ENCODE assay signal across 19 mouse cellular contexts in the genomic region with DNA sequence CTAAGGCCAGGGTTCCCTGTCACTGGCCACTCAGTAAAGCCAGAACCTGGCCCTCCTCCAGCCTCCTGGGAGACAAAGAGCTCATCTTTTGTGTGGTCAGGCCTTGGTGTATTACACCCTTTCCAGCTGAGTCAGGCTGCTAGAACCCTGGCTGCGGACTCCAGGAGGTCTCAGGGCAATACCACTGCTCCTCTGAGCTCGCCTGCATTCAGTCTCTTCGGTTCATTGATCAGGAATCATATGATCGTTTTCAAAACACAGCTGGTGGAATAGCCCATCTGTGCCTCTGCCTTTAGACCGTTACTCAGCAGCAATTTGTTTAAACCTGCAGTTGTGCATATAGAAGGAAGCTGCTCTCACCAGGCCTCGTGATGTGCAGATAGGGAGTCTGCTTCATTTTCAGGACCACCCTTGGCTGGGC. TPM values are rescaled to one million over a fixed set of nuclear protein-coding genes. Genes with fewer than 3 reads are reported as not detected.
DNase-seq lines count a peak whose midpoint lies in the region; ATAC-seq and TF ChIP-seq lines count a peak whose summit lies in the region.
"Had no signal": no experiment of that assay in that cellular context is flagged by ENCODE, and none has a peak within 500 bp of the region (broad histone marks: within the 10 kb centered on the region; RNA-seq: fewer than 3 reads in every experiment).

No protein-coding gene starts in this region.

- ATAC-seq in hindbrain, embryonic 14.5 days (ENCODE audit: low FRiP score) = no peak
- ATAC-seq in neural tube, embryonic 13.5 days (ENCODE audit: low read depth) = no peak
- ATAC-seq in neural tube, embryonic 15.5 days (ENCODE audit: low FRiP score) = no peak
- no peak for ATAC-seq in kidney, postnatal 0 days (replicated peaks; ENCODE audit: low FRiP score, low read depth)

- DNase-seq in hindbrain, embryonic 10.5 days (ENCODE audit: low spot score) = no peak
- no peak for DNase-seq in hindbrain, embryonic 14.5 days (ENCODE audit: low spot score)
- peak; percentile 94 for DNase-seq in CH12.LX (ENCODE audit: extremely low read depth)
- DNase-seq in kidney, postnatal 0 days (ENCODE audit: low spot score) = peak; percentile 14
- DNase-seq in right cerebral cortex, adult 18-20 months = no peak
- DNase-seq in gastrocnemius, postnatal 25 days = no peak
- DNase-seq: cerebellum, postnatal 14 days; embryo, embryonic 11 days; gastrocnemius, postnatal 14 days; heart, postnatal 14 days; liver; lung, adult 2 months; lung, postnatal 4 days had no signal

- dilution Hi-C loops in CH12.LX (cut with MboI; ENCODE audit: extremely low pct_ligation_motif_present, extremely low pct_unique_long_range_greater_than_20kb, low sequenced_read_pairs) = no loop called here

- TF ChIP-seq EP300 in CH12.LX (IDR thresholded peaks at IDR 0.05; ENCODE audit: low read length) = peak; percentile 90

- in situ Hi-C loops in CH12.LX (cut with MboI; ENCODE audit: low pct_ligation_motif_present, low pct_unique_long_range_greater_than_20kb, low sequenced_read_pairs) = no loop called here

- H3K4me2 ChIP-seq in hindbrain, embryonic 14.5 days (replicated peaks) = no peak overlapping the region
- H3K4me2 ChIP-seq in neural tube, embryonic 13.5 days = no peak overlapping the region
- H3K4me2 ChIP-seq in neural tube, embryonic 15.5 days = no peak overlapping the region
- H3K4me2 ChIP-seq in CH12.LX (ENCODE audit: insufficient read depth, low read depth, poor library complexity, severe bottlenecking) = peak overlapping the region; percentile 41
- H3K4me2 ChIP-seq in kidney, postnatal 0 days (ENCODE audit: low read length) = no peak overlapping the region
- H3K4me2 ChIP-seq: embryonic facial prominence, embryonic 15.5 days; midbrain, embryonic 11.5 days had no signal

- H3K27me3 ChIP-seq in hindbrain, embryonic 10.5 days (ENCODE audit: insufficient read depth, poor library complexity, severe bottlenecking) = no peaks in the 10 kb centered on the region
- no peaks in the 10 kb centered on the region for H3K27me3 ChIP-seq in hindbrain, embryonic 14.5 days (ENCODE audit: control insufficient read depth, insufficient read depth, low read length)
- no peaks in the 10 kb centered on the region for H3K27me3 ChIP-seq in neural tube, embryonic 13.5 days
- H3K27me3 ChIP-seq in neural tube, embryonic 15.5 days (replicated peaks) = no peaks in the 10 kb centered on the region
- peaks cover 14% of the 10 kb centered on the region for H3K27me3 ChIP-seq in CH12.LX (replicated peaks)
- no peaks in the 10 kb centered on the region for H3K27me3 ChIP-seq in kidney, postnatal 0 days (ENCODE audit: insufficient read depth, low read length)
- H3K27me3 ChIP-seq: embryonic facial prominence, embryonic 15.5 days had no signal

- TF ChIP-seq POLR2A in CH12.LX (IDR thresholded peaks at IDR 0.05; ENCODE audit: low read depth, low read length) = peak; percentile 25; the same call in 1 of the 2 replicates

- TF ChIP-seq RAD21 in CH12.LX (IDR thresholded peaks at IDR 0.05; ENCODE audit: low read depth, low read length) = peak; percentile 12

- H3K9me3 ChIP-seq in hindbrain, embryonic 10.5 days = no peaks in the 10 kb centered on the region
- H3K9me3 ChIP-seq in hindbrain, embryonic 14.5 days (ENCODE audit: control insufficient read depth, low read length) = no peaks in the 10 kb centered on the region
- H3K9me3 ChIP-seq in neural tube, embryonic 13.5 days = no peaks in the 10 kb centered on the region
- H3K9me3 ChIP-seq in neural tube, embryonic 15.5 days (replicated peaks) = no peaks in the 10 kb centered on the region
- H3K9me3 ChIP-seq in CH12.LX (replicated peaks; ENCODE audit: low read length) = peaks cover 14% of the 10 kb centered on the region
- no peaks in the 10 kb centered on the region for H3K9me3 ChIP-seq in kidney, postnatal 0 days (replicated peaks; ENCODE audit: low read length)
- H3K9me3 ChIP-seq: embryonic facial prominence, embryonic 15.5 days; forebrain, embryonic 10.5 days; heart, embryonic 10.5 days had no signal

- peak overlapping the region; percentile 2; the same call in 1 of the 2 replicates for H3K27ac ChIP-seq in hindbrain, embryonic 10.5 days
- no peak overlapping the region for H3K27ac ChIP-seq in hindbrain, embryonic 14.5 days
- H3K27ac ChIP-seq in neural tube, embryonic 13.5 days (replicated peaks) = peak overlapping the region; percentile 28; the same call in 1 of the 2 replicates
- H3K27ac ChIP-seq in neural tube, embryonic 15.5 days (replicated peaks) = no peak overlapping the region
- H3K27ac ChIP-seq in CH12.LX (ENCODE audit: insufficient read depth, low read depth) = peak overlapping the region; percentile 95
- no peak overlapping the region for H3K27ac ChIP-seq in kidney, postnatal 0 days
- H3K27ac ChIP-seq: embryonic facial prominence, embryonic 15.5 days; forebrain, embryonic 10.5 days; heart, embryonic 10.5 days had no signal

- H3K4me3 ChIP-seq in hindbrain, embryonic 10.5 days = no peak overlapping the region
- H3K4me3 ChIP-seq in hindbrain, embryonic 14.5 days (replicated peaks; ENCODE audit: low read length) = no peak overlapping the region
- no peak overlapping the region for H3K4me3 ChIP-seq in neural tube, embryonic 13.5 days
- no peak overlapping the region for H3K4me3 ChIP-seq in neural tube, embryonic 15.5 days (replicated peaks)
- no peak overlapping the region for H3K4me3 ChIP-seq in CH12.LX (replicated peaks in 1 of 3; ENCODE audit: low read depth in 2 of 3, low read length in 2 of 3, poor library complexity in 1 of 3)
- no peak overlapping the region for H3K4me3 ChIP-seq in kidney, postnatal 0 days (replicated peaks; ENCODE audit: low read depth, low read length)
- H3K4me3 ChIP-seq: embryonic facial prominence, embryonic 15.5 days; forebrain, embryonic 10.5 days; heart, embryonic 10.5 days had no signal

- no peaks in the 10 kb centered on the region for H3K79me2 ChIP-seq in CH12.LX (replicated peaks; ENCODE audit: control insufficient read depth, extremely low read depth, insufficient read depth, poor library complexity, severe bottlenecking)

- TF ChIP-seq CTCF in CH12.LX (conservative IDR thresholded peaks at IDR 0.05 in 1 of 2, IDR thresholded peaks at IDR 0.05 in 1 of 2; ENCODE audit: low read depth in 2 of 2, low read length in 2 of 2) = no peak
- no peak for TF ChIP-seq CTCF in kidney, postnatal 0 days (IDR thresholded peaks at IDR 0.05; ENCODE audit: low read depth)

- no peak overlapping the region for H3K9ac ChIP-seq in hindbrain, embryonic 14.5 days
- no peak overlapping the region for H3K9ac ChIP-seq in neural tube, embryonic 13.5 days
- no peak overlapping the region for H3K9ac ChIP-seq in neural tube, embryonic 15.5 days (replicated peaks)
- H3K9ac ChIP-seq in CH12.LX (ENCODE audit: insufficient read depth, low read depth) = peak overlapping the region; percentile 5
- H3K9ac ChIP-seq in kidney, postnatal 0 days (ENCODE audit: low read depth, low read length) = no peak overlapping the region
- H3K9ac ChIP-seq: embryonic facial prominence, embryonic 15.5 days had no signal

- H3K36me3 ChIP-seq in hindbrain, embryonic 10.5 days = no peaks in the 10 kb centered on the region
- H3K36me3 ChIP-seq in hindbrain, embryonic 14.5 days (replicated peaks; ENCODE audit: control insufficient read depth, insufficient read depth) = no peaks in the 10 kb centered on the region
- H3K36me3 ChIP-seq in neural tube, embryonic 13.5 days = no peaks in the 10 kb centered on the region
- H3K36me3 ChIP-seq in neural tube, embryonic 15.5 days = no peaks in the 10 kb centered on the region
- no peaks in the 10 kb centered on the region for H3K36me3 ChIP-seq in CH12.LX (replicated peaks in 1 of 2; ENCODE audit: control insufficient read depth in 1 of 2, insufficient read depth in 1 of 2, low read length in 1 of 2)
- no peaks in the 10 kb centered on the region for H3K36me3 ChIP-seq in kidney, postnatal 0 days (ENCODE audit: insufficient read depth, low read length)
- H3K36me3 ChIP-seq: embryonic facial prominence, embryonic 15.5 days; forebrain, embryonic 10.5 days; heart, embryonic 10.5 days had no signal

- 65% methylated on average over 6 of the region's 6 CpGs for WGBS in hindbrain, embryonic 10.5 days
- 52% methylated on average over 6 of the region's 6 CpGs for WGBS in hindbrain, embryonic 14.5 days
- whole genome bisulfite sequencing in neural tube, embryonic 13.5 days = 45% methylated on average over 6 of the region's 6 CpGs
- WGBS in neural tube, embryonic 15.5 days = 47% methylated on average over 6 of the region's 6 CpGs
- 53% methylated on average over 6 of the region's 6 CpGs for WGBS in kidney, postnatal 0 days

- H3K4me1 ChIP-seq in hindbrain, embryonic 10.5 days (replicated peaks) = 0 out of 2 replicates have a peak, but pooled peaks cover 3% of the 10 kb centered on the region
- no peaks in the 10 kb centered on the region; the same call in 1 of the 2 replicates for H3K4me1 ChIP-seq in hindbrain, embryonic 14.5 days (replicated peaks; ENCODE audit: control insufficient read depth, insufficient read depth, low read length)
- H3K4me1 ChIP-seq in neural tube, embryonic 13.5 days (replicated peaks) = 0 out of 2 replicates have a peak, but pooled peaks cover 4% of the 10 kb centered on the region
- H3K4me1 ChIP-seq in neural tube, embryonic 15.5 days = peaks cover 3% of the 10 kb centered on the region; the same call in 1 of the 2 replicates
- peaks cover 59 to 75% of the 10 kb centered on the region in 2 experiments for H3K4me1 ChIP-seq in CH12.LX (ENCODE audit: control insufficient read depth in 1 of 2, insufficient read depth in 2 of 2)
- H3K4me1 ChIP-seq in kidney, postnatal 0 days (replicated peaks; ENCODE audit: insufficient read depth, low read length) = no peaks in the 10 kb centered on the region
- H3K4me1 ChIP-seq: forebrain, embryonic 10.5 days had no signal

TF ChIP-seq in CH12.LX, 34 proteins besides CTCF, POLR2A, EP300 and RAD21 (continues in another document):
- TF ChIP-seq MXI1 (IDR thresholded peaks at IDR 0.05; ENCODE audit: low read depth, low read length) = 0 out of 2 replicates have a peak, but pooled peaks have one; percentile 65
- peak; percentile 15; the same call in 1 of the 2 replicates for TF ChIP-seq CHD2 (IDR thresholded peaks at IDR 0.05; ENCODE audit: low read length)
- 0 out of 2 replicates have a peak, but pooled peaks have one; percentile 7 for TF ChIP-seq SMC3 (IDR thresholded peaks at IDR 0.05; ENCODE audit: low read depth, low read length)
- 0 out of 2 replicates have a peak, but pooled peaks have one; percentile 45 for TF ChIP-seq RCOR1 (conservative IDR thresholded peaks at IDR 0.05; ENCODE audit: low read depth, low read length)

RNA-seq across cellular contexts. Expression of a gene that starts 30.1 kb away (rescaled TPM):
- 133 and 134 TPM in 2 replicates for polyA plus RNA-seq in hindbrain, embryonic 10.5 days (2016; fragmentation: Nextera tagmentation; extraction: Ambion mirVana)
- 117 and 129 TPM in 2 replicates for polyA plus RNA-seq in hindbrain, embryonic 14.5 days (2014; fragmentation: Nextera tagmentation; extraction: Ambion mirVana)
- polyA plus RNA-seq in neural tube, embryonic 13.5 days (2015; fragmentation: Nextera tagmentation; extraction: Ambion mirVana) = 115 and 116 TPM in 2 replicates
- polyA plus RNA-seq in neural tube, embryonic 15.5 days (2015; fragmentation: Nextera tagmentation; extraction: Ambion mirVana) = 124 and 129 TPM in 2 replicates
- total RNA-seq in CH12.LX (2012; rRNA removed) = 170 and 172 TPM in 2 replicates
- total RNA-seq in CH12.LX (2014; rRNA removed) = 256 and 271 TPM in 2 replicates
- 200 and 219 TPM in 2 replicates for polyA plus RNA-seq in CH12.LX (2012; ENCODE audit: insufficient read length, low read depth)
- 70.8 and 71.7 TPM in 2 replicates for polyA plus RNA-seq in kidney, postnatal 0 days (2015; fragmentation: Nextera tagmentation; extraction: Ambion mirVana)
- total RNA-seq in gastrocnemius, postnatal 25 days (2021) = 10 to 100 TPM; 11.9 to 15.9 TPM

Comparison
In these comparisons a context has a peak if more than half of its experiments do, and no peak if none do; other contexts are left out.
1. H3K27ac ChIP-seq: peak in hindbrain, embryonic 10.5 days (single experiment), neural tube, embryonic 13.5 days (single experiment) and CH12.LX (single experiment); none in hindbrain, embryonic 14.5 days (single experiment), neural tube, embryonic 15.5 days (single experiment) and kidney, postnatal 0 days (single experiment).
2. DNase-seq: peak in CH12.LX (single experiment) and kidney, postnatal 0 days (single experiment); none in hindbrain, embryonic 10.5 days (single experiment), hindbrain, embryonic 14.5 days (single experiment), right cerebral cortex, adult 18-20 months (single experiment) and gastrocnemius, postnatal 25 days (single experiment).